Mouse (Mus musculus) neural tube, embryonic 10.5 days (tissue): ENCODE results near the gene Kctd3.
"Not testable (repeated sequence)": the region's sequence is repeated elsewhere in the genome, so short reads cannot be mapped to it uniquely, and the experiment has no call there.

Source experiments
- DNase-seq: peaks from one replicate; pipeline ENCODE4 v3.0.0-alpha.2; 2017; ENCODE audit warnings: low spot score; ENCODE audit errors: extremely low spot score

The Kctd3 gene

DNA sequence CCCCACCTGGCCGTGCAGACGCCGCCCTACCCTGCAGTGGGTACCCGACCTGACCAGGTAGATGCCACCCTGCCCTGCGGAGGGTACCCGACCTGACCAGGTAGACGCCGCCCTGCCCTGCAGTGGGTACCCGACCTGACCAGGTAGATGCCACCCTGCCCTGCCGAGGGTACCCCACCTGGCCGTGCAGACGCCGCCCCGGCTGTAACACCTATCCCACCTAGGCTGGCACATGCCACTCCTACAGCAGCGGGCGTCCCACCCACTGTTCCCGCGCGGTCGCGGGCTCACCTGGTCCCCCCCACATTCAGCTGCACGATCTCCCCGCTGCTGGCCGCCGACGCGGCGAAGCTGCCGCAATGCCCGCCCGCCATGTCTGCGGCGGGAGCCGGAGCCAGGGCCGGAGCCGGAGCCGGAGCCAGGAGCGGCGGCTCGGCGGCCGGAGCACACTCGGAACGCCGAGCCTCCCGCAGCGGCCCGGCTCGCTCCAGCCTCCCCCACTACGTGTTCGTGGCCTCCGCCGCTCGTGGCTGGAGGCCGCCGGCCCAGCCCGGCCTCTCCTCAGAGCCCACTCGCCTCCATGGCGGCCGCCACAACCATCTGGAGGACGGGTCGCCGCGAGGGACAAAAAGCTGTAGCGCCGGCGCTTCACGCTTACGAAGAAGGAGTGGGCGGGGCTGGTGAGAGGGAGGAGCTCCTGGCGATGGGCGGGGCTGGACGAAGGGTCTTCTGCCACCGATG is at the start of gene Kctd3:
Kctd3 (minus strand) TSS at position 603 of the 741 bp plus-strand sequence.
- peak; percentile 100 for DNase-seq

DNA sequence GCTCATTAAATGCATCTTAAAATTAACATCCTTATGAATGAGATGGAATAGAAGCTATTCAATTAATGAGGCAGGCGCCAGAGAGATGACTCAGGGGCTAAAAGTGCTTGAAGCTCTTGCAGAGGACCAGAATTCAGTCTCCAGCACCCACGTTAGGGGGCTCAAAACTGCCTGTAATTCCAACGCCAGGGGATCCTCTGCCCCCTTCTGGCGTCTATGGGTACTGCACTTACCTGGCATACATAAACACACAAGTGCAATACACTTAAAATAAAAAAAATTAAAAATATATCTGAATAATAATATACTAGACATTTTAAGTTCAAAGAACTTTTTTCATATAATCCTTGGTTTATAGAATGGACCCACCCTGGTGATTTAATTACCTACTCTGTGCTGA is 49.8 kb upstream of the Kctd3 start:
- no peak for DNase-seq

DNA sequence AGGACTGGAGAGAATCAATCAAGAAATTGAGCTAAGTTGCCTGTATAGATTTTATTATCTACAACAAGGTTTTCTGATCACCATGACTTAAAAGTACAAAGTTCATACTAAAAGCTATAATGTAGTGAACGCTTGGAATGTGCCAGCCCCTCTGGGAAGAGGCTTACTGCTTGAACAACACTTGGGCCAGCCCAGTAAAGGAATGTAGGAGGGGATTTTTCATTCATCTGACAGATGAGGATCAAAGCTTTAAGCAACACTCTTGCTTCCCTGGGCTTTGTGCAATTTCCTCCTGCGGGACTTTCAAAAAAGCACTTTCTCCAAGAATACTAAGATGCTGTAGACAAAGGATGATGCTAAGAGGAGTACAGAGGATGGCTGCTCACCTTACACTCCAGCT is 48.3 kb upstream of the Kctd3 start:
- DNase-seq, result no peak

GRCm38 (mm10) chr1:189054941-189055551 is 47.4 kb upstream of the Kctd3 start:
- no peak for DNase-seq

DNA sequence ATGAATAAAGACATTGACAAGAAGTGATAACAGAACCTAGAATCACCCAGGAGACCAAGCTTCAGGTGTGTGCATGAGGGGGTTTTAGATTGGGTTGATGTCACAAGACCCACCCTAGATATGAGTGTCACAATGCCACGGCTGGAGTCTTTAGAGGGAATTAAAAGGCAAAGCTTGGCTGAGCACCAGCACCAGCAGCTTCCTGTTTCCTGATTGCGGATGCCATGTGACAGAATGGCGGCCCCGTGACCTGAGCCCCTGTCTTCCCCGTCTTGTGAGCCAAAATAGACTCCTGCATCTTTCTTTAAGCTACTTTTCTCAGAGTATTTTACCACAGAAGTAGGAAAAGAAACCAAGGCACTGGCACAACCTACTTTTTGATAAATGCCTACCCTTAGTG is 46.5 kb upstream of the Kctd3 start:
- DNase-seq, result no peak

DNA sequence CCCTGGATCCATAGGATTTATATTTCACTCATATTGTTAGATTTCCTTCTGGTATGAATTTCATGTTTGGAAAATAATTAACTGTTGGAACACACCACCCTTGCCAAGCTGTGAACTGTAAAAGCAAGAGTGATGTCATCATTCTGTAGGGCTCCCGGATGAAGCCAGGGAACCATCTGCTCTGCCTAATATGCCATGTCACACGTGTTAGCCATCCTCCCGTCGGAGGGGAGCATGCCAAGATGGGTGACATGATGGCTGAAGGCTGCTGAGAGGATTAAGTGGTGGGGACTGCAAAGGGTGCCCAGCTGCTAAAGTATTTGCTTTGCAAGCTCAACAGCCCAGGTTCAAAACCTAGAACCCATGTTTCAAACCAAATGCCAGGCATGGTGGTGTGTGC is 44.5 kb upstream of the Kctd3 start:
- no peak for DNase-seq

DNA sequence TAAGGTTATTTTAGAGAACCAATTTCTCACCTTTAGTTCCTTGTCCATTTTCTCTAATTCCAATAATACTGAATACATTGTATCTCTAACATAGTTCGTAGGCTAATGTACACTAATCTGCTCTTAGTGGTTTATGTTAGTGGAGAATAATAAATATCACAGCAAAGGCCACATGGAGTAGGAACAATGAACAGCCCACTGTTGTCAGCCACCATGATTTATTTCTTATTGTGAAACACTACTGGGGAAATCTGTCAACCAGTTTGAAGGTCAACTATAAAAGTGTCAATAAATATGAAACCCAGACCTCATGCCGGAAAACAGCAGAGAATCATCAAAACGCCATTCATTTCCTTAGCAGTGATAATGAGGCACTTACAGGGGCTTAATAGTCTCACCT is 42.5 kb upstream of the Kctd3 start:
- DNase-seq, result no peak

DNA sequence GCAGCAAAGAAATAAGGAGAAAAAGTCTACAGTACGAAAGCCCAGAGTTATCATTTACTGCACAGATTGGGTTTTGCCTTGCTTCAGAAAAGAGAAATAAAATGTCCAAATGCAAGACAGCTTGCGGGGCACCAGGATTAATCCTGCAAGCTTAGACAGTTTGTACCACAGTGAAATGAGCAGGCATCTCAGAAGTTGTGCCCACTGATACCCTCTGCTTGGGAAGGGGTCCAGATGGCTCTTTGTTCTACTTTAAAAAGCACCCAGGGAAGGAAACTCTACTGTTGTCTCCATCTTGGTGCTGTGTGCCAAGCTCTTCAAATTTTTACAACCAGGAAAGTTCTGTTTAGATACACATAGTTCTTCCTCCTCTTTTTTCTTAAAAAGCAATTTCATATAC is 40.7 kb upstream of the Kctd3 start:
- no peak for DNase-seq

- no peak for DNase-seq
Observed at GRCm38 (mm10) chr1:189047918-189048317, 40.3 kb upstream of the Kctd3 start.

DNA sequence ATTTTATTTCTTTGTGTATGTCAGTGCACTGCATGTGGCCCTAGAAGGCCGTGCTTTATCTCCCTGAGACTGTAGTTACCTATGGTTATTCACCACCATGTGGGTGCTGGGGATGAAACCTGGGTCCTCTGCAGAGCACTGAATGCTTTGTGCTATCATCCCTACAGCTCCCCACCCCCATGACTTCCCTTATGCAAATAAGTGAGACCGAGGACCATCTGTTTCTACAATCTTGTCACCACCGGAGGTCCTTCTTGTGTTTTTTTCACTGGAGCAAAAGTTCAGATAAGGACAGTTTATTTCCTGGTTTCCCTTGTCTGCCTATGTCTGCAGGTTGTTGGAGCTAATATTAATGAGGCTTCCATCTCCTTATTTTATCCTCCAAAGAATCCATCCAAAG is 39.2 kb upstream of the Kctd3 start:
- DNase-seq, result no peak

DNA sequence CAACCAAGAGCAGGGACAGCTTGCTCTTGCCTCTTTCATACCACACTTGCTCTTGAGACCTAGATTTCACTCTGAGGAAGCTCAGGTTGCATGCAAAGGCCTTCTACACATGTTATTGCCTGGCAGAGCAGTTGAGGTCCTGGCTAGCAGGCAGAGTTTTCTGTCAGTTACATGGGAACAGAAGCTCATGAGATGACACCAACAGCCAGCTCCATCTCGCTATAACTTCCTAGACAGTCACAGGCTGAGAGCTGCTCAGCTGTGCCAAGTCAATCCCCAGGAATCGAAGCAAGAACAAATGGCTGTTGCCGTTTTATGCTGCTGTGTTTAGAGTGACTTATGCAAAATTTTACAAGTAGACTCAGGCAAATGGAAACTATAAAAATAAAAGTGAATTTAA is 38.7 kb upstream of the Kctd3 start:
- no peak for DNase-seq

- no peak for DNase-seq
Observed at GRCm38 (mm10) chr1:189041261-189041660, 33.6 kb upstream of the Kctd3 start.

GRCm38 (mm10) chr1:189039348-189039747 is 31.7 kb upstream of the Kctd3 start:
- no peak for DNase-seq

DNA sequence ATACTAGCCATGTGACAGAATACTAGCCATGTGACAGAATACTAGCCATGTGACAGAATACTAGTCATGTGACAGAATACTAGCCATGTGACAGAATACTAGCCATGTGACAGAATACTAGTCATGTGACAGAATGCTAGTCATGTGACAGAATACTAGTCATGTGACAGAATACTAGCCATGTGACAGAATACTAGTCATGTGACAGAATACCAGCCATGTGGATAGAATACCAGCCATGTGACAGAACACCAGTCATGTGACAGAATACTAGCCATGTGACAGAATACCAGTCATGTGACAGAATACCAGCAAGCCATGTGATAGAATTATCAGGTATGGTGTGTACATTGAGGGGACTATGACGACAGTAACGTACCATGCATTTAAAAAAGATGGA is 25.2 kb upstream of the Kctd3 start:
- not testable (repeated sequence) for DNase-seq

DNA sequence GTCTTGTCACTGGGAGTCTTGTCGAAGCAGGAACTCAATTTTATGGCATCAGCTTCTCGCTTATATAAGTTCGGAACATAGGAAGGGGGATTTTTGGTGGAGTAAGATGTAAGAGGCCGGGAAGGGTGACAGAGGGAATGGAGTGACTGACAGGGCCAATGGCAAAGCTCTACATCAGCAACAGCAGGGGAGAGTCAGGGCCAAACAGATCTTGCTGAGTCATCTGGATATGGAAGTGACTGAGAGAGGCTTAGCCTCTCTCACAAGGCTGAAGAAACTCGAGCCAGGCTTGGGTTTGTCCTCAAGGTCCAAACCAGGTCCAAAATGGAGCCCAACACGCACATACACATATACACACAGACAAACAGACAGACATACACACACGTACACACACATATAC is 23.3 kb upstream of the Kctd3 start:
- no peak for DNase-seq

- DNase-seq, result peak; percentile 27
Observed at GRCm38 (mm10) chr1:189028267-189028666, 20.6 kb upstream of the Kctd3 start.

DNA sequence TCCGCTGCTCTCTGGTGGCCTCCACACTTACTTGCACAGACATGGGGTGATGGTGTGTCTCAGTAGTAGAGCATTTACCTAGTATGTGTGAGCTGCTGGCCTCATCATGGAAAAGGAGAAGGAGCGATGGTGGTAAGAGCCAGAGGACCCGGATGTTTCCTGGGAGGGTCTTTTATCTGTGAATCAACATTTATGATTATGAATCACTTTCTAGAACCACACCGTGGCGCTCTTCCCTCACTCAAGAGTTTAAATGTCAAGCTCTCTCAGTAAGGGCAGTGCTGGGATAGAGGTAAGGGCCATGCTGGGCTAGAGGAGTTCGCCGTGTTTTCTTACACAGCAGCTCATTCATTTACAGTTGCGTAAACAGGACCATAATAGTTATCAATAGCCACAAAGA is 19.2 kb upstream of the Kctd3 start:
- peak; percentile 36 for DNase-seq

GRCm38 (mm10) chr1:189023701-189024080 is 16.1 kb upstream of the Kctd3 start:
- DNase-seq, result no peak

GRCm38 (mm10) chr1:189022925-189023700 is 15.5 kb upstream of the Kctd3 start:
- no peak for DNase-seq

- DNase-seq, result no peak
Observed at GRCm38 (mm10) chr1:189015372-189015771, 7.7 kb upstream of the Kctd3 start.

DNA sequence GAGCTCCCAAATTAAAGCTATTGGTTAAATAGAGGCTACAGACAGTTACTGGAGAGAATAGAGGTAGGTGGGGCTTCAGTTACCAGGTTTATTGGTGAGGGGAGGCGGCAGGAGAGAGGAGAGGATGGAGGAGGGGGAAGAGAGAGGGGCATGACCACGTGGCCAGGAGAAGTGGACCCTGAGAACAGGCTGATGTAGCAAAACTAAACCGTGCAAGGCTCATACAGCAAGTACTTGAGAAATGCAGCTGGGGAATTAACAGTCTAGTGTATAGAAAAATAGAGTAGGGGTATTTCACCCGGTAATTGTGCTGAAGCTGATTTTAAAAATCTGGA is 5.9 kb upstream of the Kctd3 start:
- no peak for DNase-seq

DNA sequence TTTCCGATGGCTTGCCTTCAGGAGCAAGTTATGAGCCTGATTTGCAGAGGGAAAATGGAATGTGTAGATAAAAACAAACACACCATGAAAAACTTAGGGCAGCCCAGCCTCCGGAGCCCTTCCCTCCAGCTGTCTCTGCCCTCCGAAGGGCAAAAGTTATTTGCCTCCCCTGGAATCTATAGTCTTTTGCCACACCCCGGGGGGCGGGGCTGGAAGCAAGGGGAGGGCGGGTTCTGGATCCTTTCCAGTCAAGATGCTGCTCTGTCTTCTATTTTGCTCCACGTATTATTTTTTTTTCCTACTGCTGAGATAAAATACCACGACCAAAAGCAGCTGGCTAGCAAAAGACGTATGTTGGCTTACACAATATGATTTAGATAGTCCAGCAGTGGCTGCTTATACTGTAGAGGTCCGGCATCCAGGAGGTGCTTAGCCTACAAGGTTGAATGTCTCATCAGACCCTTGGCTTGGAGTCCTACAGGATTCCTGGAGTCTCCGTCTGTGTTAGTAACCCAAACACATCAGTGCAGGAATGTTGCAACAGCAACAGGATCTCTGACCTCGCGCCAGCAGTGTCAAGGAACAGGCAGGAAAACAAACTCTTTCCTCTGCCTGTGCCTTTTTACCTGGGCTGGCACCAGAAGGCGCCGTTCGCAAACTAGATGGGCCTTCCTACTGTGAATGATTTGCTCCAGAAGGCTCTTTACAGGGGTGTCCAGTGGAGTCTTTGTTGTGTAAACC is 5.4 kb upstream of the Kctd3 start:
- DNase-seq, result peak; percentile 32
